Mouse (Mus musculus): ENCODE measurements around the gene Ucp1. TPM values are rescaled to one million over a fixed set of nuclear protein-coding genes. Genes with fewer than 3 reads are reported as not detected.

Gene Ucp1
- polyA plus RNA-seq, 1 experiment from 2014 or later = not detected

GRCm38 (mm10) chr8:83331899-83332697, 41.9 kb downstream of the Ucp1 start, which contains the start of gene Elmod2:
Gene Elmod2 (minus strand): TSS chr8:83332486.
- peak; percentile 100 for ATAC-seq (ENCODE audit: low read depth)
- DNase-seq = peak; percentile 94

DNA sequence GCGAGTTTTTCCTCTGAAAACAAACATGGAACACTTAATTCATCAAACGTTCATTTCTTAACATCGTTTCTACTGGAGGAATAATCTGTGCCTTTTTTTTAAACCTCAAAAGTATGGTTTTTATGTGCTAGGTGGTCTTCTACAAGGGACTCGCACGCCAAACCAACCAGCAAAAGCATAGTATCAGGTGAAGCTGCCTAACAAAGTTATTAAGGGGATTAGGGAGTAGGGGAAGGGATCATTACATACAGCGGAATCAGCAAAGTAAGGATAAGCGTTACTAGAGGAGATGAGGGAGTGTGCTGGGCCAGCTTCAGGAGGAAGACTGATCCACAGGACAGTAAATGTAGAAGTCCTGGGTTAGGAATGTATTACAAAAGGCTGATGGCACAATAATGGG, 42.7 kb downstream of the Ucp1 start:
- Histone ChIP-seq H3K27ac (no peak overlapping the region), H3K9me3 (replicated peaks) (no peaks in the 10 kb centered on the region), H3K9ac (peak overlapping the region; percentile 59), H3K4me1 (replicated peaks) (peaks cover 14% of the 10 kb centered on the region), H3K4me3 (replicated peaks) (peak overlapping the region; percentile 72), H3K36me3 (0 out of 2 replicates have a peak, but pooled peaks cover 3% of the 10 kb centered on the region), H3K27me3 (peaks cover 12% of the 10 kb centered on the region), H3K4me2 (peak overlapping the region; percentile 94)
- WGBS (ENCODE audit: insufficient replicate concordance) = 17% methylated on average over 7 of the region's 7 CpGs
- ATAC-seq (ENCODE audit: low read depth) (no peak), DNase-seq (no peak)

More at GRCm38 (mm10) chr8:83331899-83332697, 41.9 kb downstream of the Ucp1 start, which contains the start of gene Elmod2:
- peak within 1 kb of the TSS; percentile 72 for H3K27ac ChIP-seq
- H3K27me3 ChIP-seq = peaks cover 12% of the 10 kb centered on the region
- no peaks in the 10 kb centered on the region for H3K9me3 ChIP-seq (replicated peaks)
- H3K36me3 ChIP-seq = 0 out of 2 replicates have a peak, but pooled peaks cover 8% of the 10 kb centered on the region
- H3K9ac ChIP-seq = peak within 1 kb of the TSS; percentile 80
- peak within 1 kb of the TSS; percentile 72 for H3K4me3 ChIP-seq (replicated peaks)
- under 1% methylated on average over 85 of the region's 85 CpGs for WGBS (ENCODE audit: insufficient replicate concordance)
- H3K4me2 ChIP-seq = peak within 1 kb of the TSS; percentile 94
- peaks cover 14% of the 10 kb centered on the region for H3K4me1 ChIP-seq (replicated peaks)

DNA sequence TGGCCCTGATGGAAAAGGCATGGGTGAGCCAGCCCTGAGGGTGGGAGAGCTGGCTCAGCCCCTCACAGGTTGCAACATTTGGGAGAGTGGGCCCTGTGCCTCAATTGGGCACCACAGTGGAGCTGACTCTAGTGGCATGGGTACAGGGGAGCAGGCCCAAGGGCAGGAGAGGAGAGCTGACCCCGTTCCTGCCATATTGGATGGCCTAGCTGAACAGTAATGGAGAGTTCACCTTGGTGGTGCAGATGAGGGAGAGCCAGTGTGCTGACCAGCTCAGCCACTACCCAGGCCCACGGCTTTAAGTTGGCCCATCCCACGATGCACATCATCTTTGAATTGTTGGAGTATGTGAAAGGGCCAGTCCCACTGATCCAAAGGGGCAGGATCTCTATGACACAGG, 51.9 kb downstream of the Ucp1 start:
- H3K27me3 ChIP-seq = no peaks in the 10 kb centered on the region
- H3K4me1 ChIP-seq (replicated peaks) = 0 out of 2 replicates have a peak, but pooled peaks cover 4% of the 10 kb centered on the region
- no peak overlapping the region for H3K27ac ChIP-seq
- H3K36me3 ChIP-seq = no peaks in the 10 kb centered on the region
- DNase-seq = no peak
- ATAC-seq (ENCODE audit: low read depth) = no peak
- no peaks in the 10 kb centered on the region for H3K9me3 ChIP-seq (replicated peaks)
- H3K4me2 ChIP-seq = no peak overlapping the region
- H3K9ac ChIP-seq = no peak overlapping the region
- 58% methylated on average over 3 of the region's 3 CpGs for WGBS (ENCODE audit: insufficient replicate concordance)
- H3K4me3 ChIP-seq (replicated peaks) = no peak overlapping the region

DNA sequence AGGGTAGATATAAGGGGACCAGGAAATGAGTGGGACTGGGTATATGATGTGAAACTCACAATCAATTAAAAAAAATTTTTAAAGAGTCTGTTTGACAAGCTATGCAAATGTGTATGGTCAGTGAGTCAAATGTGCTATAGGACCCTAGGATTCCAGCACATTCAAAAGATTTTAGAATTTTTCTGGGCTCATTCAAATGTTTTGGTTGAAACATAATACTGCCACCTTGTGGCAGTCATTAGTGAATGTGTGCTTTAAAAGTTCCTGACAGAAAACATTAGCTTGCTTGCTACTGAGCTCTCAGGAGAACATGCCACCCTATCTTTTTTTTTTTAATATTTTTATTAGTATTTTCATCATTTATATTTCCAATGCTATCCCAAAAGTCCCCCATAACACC, 52.5 kb downstream of the Ucp1 start:
- H3K27ac ChIP-seq = no peak overlapping the region
- no peak overlapping the region for H3K4me3 ChIP-seq (replicated peaks)
- H3K9ac ChIP-seq = no peak overlapping the region
- 0 out of 2 replicates have a peak, but pooled peaks cover 4% of the 10 kb centered on the region for H3K4me1 ChIP-seq (replicated peaks)
- no peaks in the 10 kb centered on the region for H3K36me3 ChIP-seq
- no peaks in the 10 kb centered on the region for H3K9me3 ChIP-seq (replicated peaks)
- H3K4me2 ChIP-seq = no peak overlapping the region
- H3K27me3 ChIP-seq = no peaks in the 10 kb centered on the region
- no peak for ATAC-seq (ENCODE audit: low read depth)
- no peak for DNase-seq

Other genes with a start within 250 kb of the Ucp1 start
- gene Tbc1d9, start 125.0 kb upstream of the Ucp1 start, polyA plus RNA-seq (2015; fragmentation: Nextera tagmentation; extraction: Ambion mirVana) = 0.51 and 0.71 TPM in 2 replicates
- gene Gm10645, start 124.2 kb upstream of the Ucp1 start, polyA plus RNA-seq (2015; fragmentation: Nextera tagmentation; extraction: Ambion mirVana) = 0.35 and 0.37 TPM in 2 replicates
- gene Elmod2, start 42.1 kb downstream of the Ucp1 start, polyA plus RNA-seq (2015; fragmentation: Nextera tagmentation; extraction: Ambion mirVana) = 5.5 and 8.3 TPM in 2 replicates
- not detected in 2 replicates for gene Mgat4d, start 58.1 kb downstream of the Ucp1 start, polyA plus RNA-seq (2015; fragmentation: Nextera tagmentation; extraction: Ambion mirVana)
- 0.38 and 0.58 TPM in 2 replicates for gene Clgn, start 99.5 kb downstream of the Ucp1 start, polyA plus RNA-seq (2015; fragmentation: Nextera tagmentation; extraction: Ambion mirVana)
- 75.5 and 95.5 TPM in 2 replicates for gene Scoc, start 168.0 kb downstream of the Ucp1 start, polyA plus RNA-seq (2015; fragmentation: Nextera tagmentation; extraction: Ambion mirVana)
- not detected in 2 replicates for gene Olfr370, start 245.4 kb downstream of the Ucp1 start, polyA plus RNA-seq (2015; fragmentation: Nextera tagmentation; extraction: Ambion mirVana)